Mouse (Mus musculus) thymus, postnatal 14 days (tissue): Measurements from ENCODE around the gene Sdhaf4.
"Not testable (repeated sequence)": the region's sequence is repeated elsewhere in the genome, so short reads cannot be mapped to it uniquely, and the experiment has no call there.

Experiments used
- DNase-seq: peaks from one replicate; pipeline ENCODE4 v3.0.0; 2021

The Sdhaf4 gene

DNA sequence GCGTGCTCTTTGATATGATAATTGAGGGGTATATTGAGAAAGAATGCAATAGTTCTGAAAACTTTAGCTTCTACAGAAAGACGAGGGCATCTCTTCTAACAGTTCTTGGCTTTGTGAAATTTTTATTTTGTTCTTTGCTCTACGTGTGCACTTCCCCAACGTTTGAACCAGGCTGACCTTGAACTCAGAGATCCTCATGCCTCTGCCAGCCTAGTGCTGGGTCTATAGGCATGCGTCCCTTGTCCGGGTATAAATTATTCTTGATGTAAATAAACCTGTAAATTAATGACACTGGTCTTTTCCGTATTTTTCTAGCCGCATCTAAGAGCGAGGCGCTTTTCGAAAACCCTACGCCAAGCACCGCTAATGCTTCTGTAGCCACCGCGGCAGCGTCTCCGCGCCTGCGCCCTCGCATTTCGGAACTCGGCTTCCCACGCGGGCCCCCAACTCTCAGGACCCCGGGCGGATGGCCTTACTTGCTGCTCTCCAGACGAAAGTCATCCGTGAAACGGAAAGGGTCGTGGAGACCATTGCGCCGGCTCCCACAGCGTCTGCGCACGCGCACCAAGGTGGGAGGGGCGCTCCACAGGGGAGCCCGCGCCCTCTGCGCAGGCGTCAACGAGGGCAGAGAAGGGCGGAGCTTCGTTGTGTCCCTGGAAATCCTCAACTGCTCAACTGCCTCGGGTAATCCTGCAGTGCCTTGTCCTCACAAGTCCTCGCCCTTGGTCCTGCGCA, at the start of gene Sdhaf4:
Sdhaf4 (minus strand) TSS at position 587 of the 735 bp plus-strand sequence.
- peak; percentile 96 for DNase-seq

DNA sequence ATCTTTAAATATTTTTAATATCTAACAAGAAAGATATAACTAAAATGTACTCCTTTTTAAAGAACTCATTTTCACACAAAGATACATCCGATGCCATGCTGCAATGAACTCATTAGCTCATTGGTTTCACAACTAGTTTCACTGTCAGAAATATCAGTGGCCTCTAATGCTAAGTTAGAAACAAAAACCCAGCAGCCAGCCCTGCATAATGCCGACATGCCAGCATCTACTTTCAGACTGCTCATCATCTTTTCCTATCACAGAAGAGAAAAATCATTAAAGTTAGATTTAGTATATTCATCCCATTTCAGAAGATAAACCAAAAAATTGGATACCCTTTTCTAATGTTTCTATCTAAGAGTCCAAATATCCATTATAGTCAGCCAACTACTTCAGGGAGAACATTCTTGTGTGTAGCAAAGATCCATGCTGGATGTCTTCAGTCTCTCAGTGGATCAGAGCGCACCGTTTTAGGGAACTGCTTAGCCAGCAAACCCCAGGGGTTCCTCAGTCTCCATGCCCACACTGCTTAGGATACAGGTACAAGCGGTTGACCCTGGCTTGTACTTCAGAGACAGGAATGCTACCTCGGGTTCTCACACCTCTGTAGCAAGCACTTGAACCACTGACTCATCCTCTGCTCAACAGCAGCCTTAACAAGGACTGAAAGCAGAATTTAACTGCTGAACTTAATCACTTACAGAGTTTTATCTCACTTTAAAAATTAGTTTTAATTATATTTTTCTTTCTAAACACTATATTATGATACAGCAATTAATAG, 41.5 kb upstream of the Sdhaf4 start:
- no peak for DNase-seq

DNA sequence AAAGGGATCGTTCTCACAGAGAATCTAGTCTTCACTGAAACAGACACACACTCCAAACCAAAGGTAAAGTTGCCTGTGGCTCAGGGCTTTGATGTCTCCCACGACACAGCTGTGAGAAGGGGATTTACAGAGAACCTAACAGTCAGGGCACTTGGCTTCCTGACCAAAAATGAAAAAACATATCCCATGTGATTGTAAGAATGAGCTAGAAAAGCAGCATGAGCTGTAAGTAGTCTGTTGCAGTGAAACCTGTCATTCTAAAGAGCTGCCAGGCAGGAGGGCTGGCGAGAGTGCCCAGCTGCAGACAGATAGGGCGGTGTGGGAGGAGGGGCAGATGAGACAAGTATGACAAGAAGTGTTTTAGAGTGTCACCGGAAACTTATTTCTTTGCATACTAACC, 40.2 kb upstream of the Sdhaf4 start:
- peak; percentile 57 for DNase-seq

DNA sequence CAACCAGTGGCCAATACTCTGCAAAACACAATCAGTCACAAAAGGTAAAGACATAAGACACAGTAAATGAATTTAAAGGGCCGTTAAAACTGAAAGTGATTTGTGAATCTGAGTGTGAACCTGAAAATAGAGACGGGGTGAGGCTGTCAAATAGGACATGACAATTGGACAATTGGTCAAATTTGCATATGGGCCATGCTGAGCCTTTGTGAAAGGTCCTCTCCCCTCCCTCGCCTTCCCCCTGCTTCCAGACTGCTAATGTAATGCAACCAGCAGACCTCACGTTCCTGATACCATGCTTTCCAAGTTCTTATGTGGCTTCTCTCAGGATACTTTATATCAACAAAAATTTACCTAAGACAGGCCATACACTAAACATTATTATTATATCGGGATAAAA, 37.6 kb upstream of the Sdhaf4 start:
- DNase-seq: no peak

DNA sequence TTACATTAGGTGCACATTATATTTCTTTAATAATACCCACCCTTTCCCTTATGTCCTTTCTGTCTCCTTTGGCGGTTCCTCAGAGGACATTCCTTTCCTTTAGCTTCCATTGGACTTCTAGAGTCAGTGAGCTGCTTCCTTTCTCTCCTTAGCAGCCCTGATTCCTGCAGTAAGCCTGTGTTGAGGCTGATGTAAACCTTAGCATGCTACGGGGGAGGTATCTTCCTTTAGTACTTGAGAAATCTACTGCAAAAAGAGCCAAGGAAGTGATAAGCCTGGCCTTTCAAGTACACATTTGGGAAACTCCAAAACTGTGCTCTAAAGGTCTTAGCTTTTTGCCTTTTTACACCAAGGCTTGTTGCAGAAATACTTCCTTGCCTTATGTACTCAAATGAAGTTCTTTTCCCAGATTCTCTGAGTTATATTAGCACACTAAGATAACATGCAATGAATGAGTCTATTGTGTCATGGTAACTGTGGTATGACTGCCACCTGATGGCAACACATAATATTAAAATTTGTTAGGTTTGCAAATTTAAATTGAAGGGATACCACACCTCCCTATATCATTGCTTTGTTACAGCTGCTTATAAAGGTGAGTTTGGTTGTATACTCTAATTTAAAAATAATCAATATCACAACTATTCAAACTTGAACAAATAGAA, 28.4 kb upstream of the Sdhaf4 start:
- no peak for DNase-seq

DNA sequence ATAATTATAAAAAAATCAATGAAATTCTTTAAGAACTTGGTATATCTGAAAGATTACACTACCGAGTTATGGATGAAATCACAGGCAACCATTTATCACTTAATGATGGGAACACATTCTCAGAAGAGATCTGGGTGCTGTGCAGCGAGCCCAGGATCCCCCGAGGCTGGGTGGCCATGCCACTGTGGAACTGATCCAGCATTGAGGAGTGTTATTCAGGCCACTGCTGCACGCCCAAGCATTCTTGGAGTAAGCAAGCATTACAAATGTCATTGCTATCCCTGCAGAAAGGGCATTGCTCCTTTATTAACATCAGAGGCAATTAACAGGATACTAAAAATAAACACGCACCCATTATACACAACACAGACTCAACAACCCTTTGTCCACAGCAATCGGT, 5.4 kb upstream of the Sdhaf4 start:
- no peak for DNase-seq

DNA sequence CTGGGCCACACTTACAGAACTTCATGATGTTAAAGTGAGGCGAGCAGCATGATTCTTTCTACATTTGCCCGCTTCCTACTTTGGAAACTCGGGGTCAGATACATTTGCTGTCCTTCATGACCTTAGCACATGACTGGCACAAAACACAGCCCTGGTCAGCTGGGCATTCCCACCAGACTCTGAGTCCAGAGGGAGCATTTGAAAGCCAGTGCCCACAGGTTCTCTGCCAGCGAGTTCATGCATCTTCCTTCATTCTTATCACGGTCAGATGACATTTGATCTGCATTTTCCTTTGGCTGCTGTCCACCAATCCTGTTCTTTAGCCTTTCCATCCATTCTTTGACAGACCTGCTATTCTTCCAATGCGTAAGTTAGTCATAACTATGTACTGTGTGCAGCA, 4.6 kb upstream of the Sdhaf4 start:
- no peak for DNase-seq

DNA sequence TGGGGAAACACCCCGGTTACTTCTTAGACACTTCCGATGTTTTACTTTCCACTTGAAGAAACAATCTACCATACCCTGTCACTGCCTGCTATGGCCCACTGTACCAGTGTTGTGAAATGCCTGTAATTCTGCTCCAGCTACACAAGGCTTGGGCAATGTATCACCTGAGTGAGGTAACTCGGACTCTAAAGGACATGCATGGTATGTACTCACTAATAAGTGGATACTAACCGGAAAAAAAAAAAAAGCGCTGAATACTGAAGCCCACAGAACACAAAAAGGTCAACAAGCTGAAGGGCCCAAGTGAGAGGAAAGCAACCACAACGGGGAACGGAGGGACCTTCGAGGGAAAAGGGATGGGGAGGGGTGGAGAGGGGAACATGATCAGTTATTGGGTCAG, 2.2 kb upstream of the Sdhaf4 start:
- DNase-seq: no peak

DNA sequence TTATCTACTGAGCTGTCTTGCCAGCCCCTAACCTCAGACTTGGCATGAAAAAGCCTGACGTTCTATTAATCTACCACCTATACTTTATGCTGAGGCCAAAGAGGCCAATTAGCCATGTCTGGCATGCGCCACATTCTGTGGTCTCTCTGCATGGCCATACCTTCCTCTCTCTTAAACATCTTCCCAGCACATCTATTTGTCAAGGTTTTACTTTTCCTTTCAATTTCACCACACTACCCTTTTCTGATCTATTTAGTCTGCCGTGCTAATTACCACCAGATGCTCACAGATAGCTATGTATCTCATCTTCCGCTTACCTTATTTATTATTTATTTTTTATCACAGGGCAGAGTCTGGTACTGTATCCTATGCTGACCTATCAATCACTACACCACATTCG, 6.1 kb downstream of the Sdhaf4 start:
- DNase-seq: no peak

DNA sequence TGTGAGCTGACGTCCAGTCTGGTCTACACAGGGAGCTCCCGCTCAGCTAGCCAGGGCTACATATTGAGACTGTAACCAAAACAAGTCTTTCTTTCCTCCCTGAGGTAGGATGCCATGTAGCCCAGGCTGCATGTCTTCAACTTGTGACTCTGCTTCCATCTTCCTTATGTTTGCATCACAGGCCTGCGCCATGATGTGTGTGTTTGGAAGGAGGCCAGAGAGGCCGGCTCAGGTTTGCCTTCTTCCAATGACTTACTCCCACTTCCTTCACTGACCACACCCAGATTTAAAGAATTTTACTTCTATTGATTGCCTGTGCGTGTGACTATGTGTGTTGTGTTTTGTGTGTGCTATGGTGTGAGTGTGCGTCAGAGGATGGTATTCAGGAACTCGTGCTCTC, 6.6 kb downstream of the Sdhaf4 start:
- DNase-seq: no peak

DNA sequence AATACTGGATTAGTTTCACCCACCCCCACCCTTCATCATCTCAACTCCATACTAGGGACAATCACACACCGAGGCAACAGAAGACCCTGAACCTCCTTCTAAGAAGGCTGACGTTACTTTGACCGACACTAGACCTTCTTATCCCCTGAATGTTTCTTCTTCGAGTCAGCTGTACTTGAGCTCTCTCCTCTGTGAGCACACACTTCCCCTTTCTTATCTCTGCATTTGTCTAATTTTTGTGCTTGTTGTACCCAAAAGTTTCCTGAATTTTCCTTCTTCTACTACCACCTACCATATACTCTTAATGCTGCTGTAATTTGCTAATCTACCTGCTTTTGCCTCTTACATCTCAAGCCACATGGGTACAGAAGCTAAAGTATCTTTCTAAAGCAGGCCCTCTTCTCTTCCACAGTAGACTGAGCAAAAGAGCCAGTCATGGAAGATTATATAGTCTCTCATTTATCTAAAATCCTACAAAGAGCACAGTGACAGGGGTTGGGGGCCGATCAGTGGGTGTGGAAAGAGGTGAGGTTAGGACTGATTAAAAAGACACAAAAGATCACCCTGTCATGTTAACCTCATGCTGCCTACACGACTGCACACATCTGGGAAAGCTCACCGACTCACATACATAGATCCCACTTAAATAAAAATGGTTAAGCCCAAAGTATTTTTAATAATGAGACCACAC, 7.2 kb downstream of the Sdhaf4 start:
- DNase-seq: no peak

DNA sequence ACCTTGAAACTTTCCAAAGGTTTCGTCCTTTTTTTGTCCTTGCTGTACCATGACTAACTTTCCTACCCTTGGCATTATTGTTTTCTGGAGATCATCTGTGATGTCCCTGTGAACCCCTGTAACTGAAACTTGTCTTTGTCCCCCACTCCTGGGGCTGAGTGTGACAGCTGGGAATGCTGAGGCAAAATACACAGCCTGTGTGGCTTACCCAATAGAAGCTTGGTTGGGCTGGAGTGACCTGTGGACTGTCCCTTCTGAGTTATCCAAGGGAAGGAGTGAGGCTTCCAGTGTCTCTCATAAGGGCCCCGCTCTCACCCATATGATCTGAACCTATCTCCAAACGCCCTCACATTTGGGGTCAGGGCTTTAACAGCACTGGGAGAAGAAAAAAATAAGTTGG, 8.0 kb downstream of the Sdhaf4 start:
- DNase-seq: no peak

DNA sequence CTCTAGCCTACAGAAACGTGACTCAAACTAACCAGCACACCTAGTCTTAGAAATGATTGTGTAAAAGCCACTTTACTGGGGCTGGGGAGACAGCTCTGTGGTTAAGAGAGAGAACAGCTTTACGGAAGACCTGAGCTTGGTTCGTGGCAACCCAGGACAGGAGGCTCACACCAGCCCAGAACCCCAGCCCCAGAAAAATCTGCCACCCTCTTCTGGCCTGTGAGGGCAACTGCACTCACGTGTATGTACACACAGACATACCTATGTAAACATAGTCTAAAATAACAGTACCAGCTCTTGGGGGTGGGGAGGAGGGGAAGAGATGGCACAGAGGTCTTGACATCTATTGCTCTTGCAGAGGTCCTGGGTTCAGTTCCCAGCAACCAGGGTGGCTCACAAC, 10.0 kb downstream of the Sdhaf4 start:
- DNase-seq: no peak

DNA sequence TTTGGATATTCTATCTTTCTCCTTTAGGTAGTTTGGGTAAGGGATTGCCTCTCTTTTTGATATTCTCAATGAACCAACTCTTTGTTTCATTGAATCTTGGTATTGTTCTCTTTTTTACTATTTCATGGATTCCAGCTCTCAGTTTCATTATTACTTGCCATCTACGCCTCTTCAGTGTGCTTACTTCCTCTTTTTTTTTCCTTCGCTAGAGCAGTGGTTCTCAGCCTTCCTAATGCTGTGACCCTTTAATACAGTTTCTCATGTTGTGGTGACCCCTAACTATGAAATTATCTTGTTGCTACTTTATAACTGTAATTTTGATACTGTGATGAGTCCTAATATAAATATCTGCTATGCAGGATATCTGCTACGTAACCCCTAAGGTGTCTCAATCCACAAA, 22.3 kb downstream of the Sdhaf4 start:
- DNase-seq: no peak

DNA sequence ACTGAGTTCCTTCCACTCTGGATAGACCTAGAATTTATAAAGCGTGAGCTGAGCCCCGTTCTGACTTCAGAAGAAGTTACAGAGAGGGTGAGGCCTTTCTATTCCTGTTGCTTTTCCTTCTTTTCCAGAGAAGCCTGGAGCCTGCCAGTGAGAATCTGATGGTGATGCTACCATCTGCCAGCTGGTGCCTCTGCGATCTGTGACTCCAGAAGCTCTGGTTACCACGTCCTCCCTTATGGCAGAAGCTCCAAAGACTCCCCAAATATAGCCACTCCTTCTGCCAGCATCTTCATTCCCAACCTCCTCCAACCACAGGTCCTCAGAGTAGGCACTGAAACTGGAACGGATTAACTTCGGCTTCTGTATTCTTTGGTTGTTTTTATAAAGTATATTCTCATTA, 27.2 kb downstream of the Sdhaf4 start:
- no peak for DNase-seq

DNA sequence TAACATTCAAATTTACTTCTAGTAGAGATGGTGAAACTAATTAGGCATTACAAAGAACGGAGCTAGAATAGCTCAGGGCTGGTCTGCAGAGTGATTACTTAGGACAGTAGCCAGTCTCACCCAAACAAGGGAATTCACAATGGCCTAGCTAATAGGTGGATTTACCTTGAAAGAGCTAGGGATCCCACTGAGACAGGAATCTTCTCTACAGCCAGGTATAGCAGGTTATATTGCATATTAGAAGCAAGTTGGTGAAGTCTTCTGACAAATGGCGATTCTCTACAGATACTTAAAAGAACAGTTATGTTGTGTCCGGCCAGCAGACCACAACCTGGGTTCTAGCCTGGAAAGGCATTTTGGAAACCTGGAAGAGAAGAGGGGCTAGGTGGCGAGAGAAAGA, 34.3 kb downstream of the Sdhaf4 start:
- DNase-seq: not testable (repeated sequence)

DNA sequence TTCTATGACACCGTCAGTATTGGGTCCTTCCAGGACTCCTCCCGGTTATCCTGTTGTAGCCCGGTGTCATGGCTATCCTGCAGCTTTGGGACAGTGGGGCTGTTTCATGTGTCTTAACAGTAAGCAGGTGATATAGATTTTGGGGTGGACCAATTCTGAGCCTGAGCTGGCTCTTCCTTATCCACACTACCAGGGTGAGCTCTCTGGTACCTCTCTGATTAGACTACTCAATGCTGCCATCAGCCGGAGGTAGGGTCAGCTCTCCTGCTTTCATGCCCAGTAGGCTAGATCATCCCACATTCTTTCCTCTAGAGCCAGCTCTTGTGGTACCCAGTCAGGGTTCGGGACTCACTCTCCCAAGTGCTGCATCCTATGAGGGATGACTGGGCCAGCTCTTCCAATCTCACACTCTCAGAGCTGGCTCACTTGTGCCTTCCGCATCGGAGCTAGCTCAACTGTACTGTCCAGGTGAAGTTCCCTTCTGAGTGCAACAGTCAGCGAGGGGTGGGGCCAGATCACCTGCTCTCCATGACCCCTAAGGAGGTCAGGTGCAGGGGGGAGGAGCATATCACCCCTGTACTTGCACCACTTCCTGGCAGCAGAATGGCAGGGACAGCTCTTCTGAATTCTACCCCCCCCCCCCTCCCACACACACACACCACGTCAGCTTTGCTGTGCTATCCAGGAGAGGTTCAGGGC, 37.3 kb downstream of the Sdhaf4 start:
- no peak for DNase-seq

DNA sequence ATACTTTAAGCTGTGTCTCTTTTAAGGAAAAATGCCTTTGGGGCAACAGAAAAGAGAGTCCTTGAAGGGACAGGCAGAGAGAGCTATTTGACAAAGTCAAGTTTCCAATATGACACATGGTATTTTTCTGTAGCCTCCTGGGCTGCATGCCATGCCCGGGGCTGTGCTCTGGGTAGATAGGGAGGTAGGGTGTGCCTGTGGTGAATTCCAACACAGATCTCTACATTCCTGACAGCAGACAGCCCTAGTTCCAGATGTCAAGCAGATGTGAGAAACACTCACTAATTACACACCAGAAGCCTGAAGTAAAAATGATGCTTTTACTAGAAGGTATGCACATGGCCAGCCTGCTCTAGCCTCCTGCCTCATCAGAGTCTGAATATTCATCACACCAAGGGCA, 39.2 kb downstream of the Sdhaf4 start:
- no peak for DNase-seq

DNA sequence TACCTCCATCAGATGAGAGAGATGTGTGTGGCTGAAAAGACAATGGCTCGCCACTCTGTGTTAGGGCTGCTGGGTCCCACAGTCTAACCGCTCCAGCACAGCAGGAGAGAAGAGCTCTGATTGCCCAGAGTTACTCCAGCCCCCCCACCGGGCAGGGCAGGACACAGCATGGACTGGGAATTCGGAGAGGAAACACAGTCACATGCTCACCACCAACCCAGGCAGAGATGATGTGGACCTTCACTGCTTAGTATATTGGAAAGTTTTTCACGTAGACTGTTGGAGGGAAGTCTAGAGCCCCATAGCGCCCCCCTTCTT, 46.1 kb downstream of the Sdhaf4 start:
- DNase-seq: no peak

DNA sequence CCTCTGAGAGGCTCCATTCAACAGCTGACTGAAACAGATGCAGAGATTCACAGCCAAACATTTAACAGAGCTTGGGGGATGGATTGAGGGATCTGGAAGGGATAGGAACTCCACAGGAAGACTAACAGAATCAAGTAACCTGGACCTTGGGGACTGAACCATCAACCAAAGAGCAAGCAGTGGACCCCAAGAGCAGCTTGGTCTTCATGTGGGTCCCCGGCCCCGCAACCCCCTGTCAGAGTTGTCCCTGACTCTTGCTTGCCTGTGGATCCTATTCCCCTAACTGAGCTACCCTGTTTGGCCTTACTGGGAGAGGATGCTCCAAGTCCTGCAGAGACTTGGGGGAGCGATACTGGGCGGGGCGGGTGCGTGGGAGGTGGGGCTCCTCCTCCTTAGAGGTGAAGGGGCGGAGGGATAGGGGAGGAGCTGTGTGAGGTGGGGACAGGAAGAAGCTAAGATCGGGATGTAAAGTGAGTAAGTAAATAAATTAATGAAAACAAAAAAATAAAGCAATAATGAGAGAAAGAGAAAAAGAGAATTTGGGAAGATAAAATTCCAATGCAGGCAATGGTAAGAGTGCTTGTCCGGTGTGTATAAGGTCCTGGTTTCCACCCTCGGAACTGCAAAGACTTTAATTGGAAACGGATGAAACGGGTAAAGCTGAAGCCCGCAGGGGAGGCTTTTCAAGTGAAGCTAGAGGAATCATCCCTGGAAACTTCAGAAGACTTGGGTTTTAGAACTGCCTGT, 46.6 kb downstream of the Sdhaf4 start:
- DNase-seq: peak; percentile 8

DNA sequence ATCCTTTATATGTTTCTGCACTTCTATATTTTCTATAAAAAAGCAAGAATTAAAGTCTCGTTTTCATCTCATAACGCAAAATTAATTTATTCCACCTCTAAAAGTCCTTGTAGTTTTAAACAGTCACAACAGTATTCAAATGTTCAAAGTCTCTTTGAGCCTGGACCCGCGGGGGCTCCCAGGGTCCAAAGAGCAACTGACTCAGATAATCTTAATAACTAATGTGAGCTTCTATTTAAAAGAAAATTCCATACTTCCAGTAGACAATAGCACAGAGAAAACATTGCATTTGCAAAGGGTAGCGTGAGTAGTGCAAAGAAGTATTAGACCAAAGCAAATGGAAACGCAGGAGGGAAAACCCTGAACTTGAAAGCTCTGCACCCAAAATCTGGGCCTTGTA, 47.4 kb downstream of the Sdhaf4 start:
- no peak for DNase-seq

DNA sequence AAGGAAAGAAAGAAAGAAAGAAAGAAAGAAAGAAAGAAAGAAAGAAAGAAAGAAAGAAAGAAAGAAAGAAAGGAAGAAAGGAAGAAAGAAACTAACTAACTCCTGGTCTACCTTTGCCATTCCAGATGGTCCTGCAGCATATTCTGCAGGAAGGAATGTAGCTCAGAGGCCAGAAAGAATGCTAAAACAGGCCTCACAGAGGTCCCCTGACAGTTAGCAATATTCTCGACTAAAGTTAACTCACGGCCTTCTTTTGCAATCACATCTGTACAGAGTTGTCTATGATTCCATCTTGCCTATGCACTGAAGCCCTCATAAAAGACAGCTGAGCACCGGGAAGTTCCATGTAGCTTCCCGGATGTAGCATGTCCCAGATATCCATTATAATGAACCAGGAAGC, 49.9 kb downstream of the Sdhaf4 start:
- no peak for DNase-seq
